Mouse (Mus musculus) MEL (cell line): ENCODE results near the gene Plekhj1. TPM values are rescaled to one million over a fixed set of nuclear protein-coding genes. Genes with fewer than 3 reads are reported as not detected.
A peak's percentile ranks its signal among the peaks of the same experiment; 100 is the strongest.

ENCODE experiments used
- DNase-seq: peaks from one replicate; pipeline ENCODE4 v3.0.0; 2011; ENCODE audit warnings: low read depth, low spot score
- H3K27ac ChIP-seq: 2 replicates; pipeline ENCODE4 v1.5.1; 2012; ENCODE audit warnings: low read depth, mild to moderate bottlenecking, control low read depth, low read length, moderate library complexity; ENCODE audit not compliant: control insufficient read depth
- H3K27me3 ChIP-seq, 2 experiments: fragments of 150-350 bp in 1 of 2; sonication (generic) in 1 of 2; 2 replicates each; pipeline ENCODE4 v1.6.1; 2012; ENCODE audit warnings: low read length in 2 of 2, mild to moderate bottlenecking in 2 of 2, improper control_type of control experiment in 1 of 2, moderate library complexity in 1 of 2; ENCODE audit not compliant: insufficient read depth in 2 of 2, control insufficient read depth in 1 of 2
- H3K36me3 ChIP-seq, 2 experiments: 2 replicates each; pipeline ENCODE4 v1.6.1; 2012 to 2014; ENCODE audit warnings: low read length in 2 of 2, improper control_type of control experiment in 1 of 2, inconsistent platforms in 1 of 2, mild to moderate bottlenecking in 1 of 2; ENCODE audit not compliant: insufficient read depth in 2 of 2, control insufficient read depth in 1 of 2
- H3K4me1 ChIP-seq, 2 experiments: fragments of 150-350 bp in 1 of 2; sonication (generic) in 1 of 2; 2 replicates each; pipeline ENCODE4 v1.6.1; 2012; ENCODE audit warnings: low read length in 2 of 2, improper control_type of control experiment in 1 of 2, mild to moderate bottlenecking in 1 of 2; ENCODE audit not compliant: insufficient read depth in 2 of 2, control insufficient read depth in 1 of 2
- H3K4me3 ChIP-seq, 2 experiments: fragments of 150-350 bp in 1 of 2; sonication (generic) in 1 of 2; 2 replicates each; pipeline ENCODE4 v1.5.1; 2012; ENCODE audit warnings: low read depth in 2 of 2, low read length in 2 of 2, mild to moderate bottlenecking in 2 of 2, moderate library complexity in 2 of 2, control low read depth in 1 of 2, improper control_type of control experiment in 1 of 2; ENCODE audit not compliant: control insufficient read depth in 1 of 2, insufficient read depth in 1 of 2
- H3K79me2 ChIP-seq: 2 replicates; pipeline ENCODE4 v1.6.1; 2012; ENCODE audit warnings: mild to moderate bottlenecking, low read length, moderate library complexity; ENCODE audit not compliant: control insufficient read depth, poor library complexity, insufficient read depth
- H3K9ac ChIP-seq: 2 replicates; pipeline ENCODE4 v1.6.1; 2012; ENCODE audit warnings: low read depth, mild to moderate bottlenecking, control low read depth, low read length, moderate library complexity; ENCODE audit not compliant: control insufficient read depth, poor library complexity, severe bottlenecking
- H3K9me3 ChIP-seq: fragments of 150-350 bp; sonication (generic); replicated peaks from 2 replicates; pipeline ENCODE4 v1.6.1; 2012; ENCODE audit warnings: mild to moderate bottlenecking, low read length, improper control_type of control experiment, moderate library complexity; ENCODE audit not compliant: insufficient read depth
- CHD2 ChIP-seq: IDR thresholded peaks from 2 replicates; pipeline ENCODE4 v1.6.1; 2011; ENCODE audit warnings: low read length, improper control_type of control experiment
- CTCF ChIP-seq, 3 experiments: IDR thresholded peaks in 2 of 3; conservative IDR thresholded peaks in 1 of 3; 2 replicates each; pipeline ENCODE4 v1.5.1; 2011 to 2012; ENCODE audit warnings: low read length in 3 of 3, low read depth in 2 of 3, mild to moderate bottlenecking in 2 of 3, improper control_type of control experiment in 1 of 3, inconsistent platforms in 1 of 3, mixed read lengths in 1 of 3, moderate library complexity in 1 of 3; ENCODE audit not compliant: control insufficient read depth in 1 of 3, insufficient read depth in 1 of 3, poor library complexity in 1 of 3, severe bottlenecking in 1 of 3
- ELF1 ChIP-seq: IDR thresholded peaks from 2 replicates; pipeline ENCODE4 v1.6.1; 2014; ENCODE audit warnings: low read depth, mild to moderate bottlenecking, inconsistent platforms, low read length, improper control_type of control experiment, moderate library complexity
- EP300 ChIP-seq, 2 experiments: IDR thresholded peaks; 2 replicates each; pipeline ENCODE4 v1.6.1; 2011; ENCODE audit warnings: improper control_type of control experiment in 2 of 2, low read length in 2 of 2, low read depth in 1 of 2, mild to moderate bottlenecking in 1 of 2
- ETS1 ChIP-seq: IDR thresholded peaks from 2 replicates; pipeline ENCODE4 v1.6.1; 2012; ENCODE audit warnings: low read depth, mild to moderate bottlenecking, inconsistent platforms, low read length, improper control_type of control experiment, moderate library complexity
- GABPA ChIP-seq: IDR thresholded peaks from 2 replicates; pipeline ENCODE4 v1.6.1; 2012; ENCODE audit warnings: low read depth, mild to moderate bottlenecking, inconsistent platforms, low read length, improper control_type of control experiment, moderate library complexity
- GATA1 ChIP-seq: IDR thresholded peaks from 2 replicates; pipeline ENCODE4 v1.6.1; 2011; ENCODE audit warnings: low read depth, low read length, improper control_type of control experiment
- MAFK ChIP-seq: IDR thresholded peaks from 2 replicates; pipeline ENCODE4 v1.6.1; 2011; ENCODE audit warnings: low read depth, mild to moderate bottlenecking, low read length, improper control_type of control experiment, borderline replicate concordance
- MAX ChIP-seq: IDR thresholded peaks from 2 replicates; pipeline ENCODE4 v1.6.1; 2011; ENCODE audit warnings: low read length, improper control_type of control experiment
- MAZ ChIP-seq: IDR thresholded peaks from 2 replicates; pipeline ENCODE4 v1.6.1; 2012; ENCODE audit warnings: low read depth, mild to moderate bottlenecking, inconsistent platforms, low read length, improper control_type of control experiment
- MEF2A ChIP-seq: IDR thresholded peaks from 2 replicates; pipeline ENCODE4 v1.6.1; 2014; ENCODE audit warnings: low read depth, mild to moderate bottlenecking, inconsistent platforms, low read length, improper control_type of control experiment; ENCODE audit not compliant: poor library complexity, insufficient replicate concordance, severe bottlenecking; ENCODE audit errors: extremely low read depth
- MXI1 ChIP-seq: IDR thresholded peaks from 2 replicates; pipeline ENCODE4 v1.6.1; 2011; ENCODE audit warnings: mild to moderate bottlenecking, low read depth, low read length, improper control_type of control experiment
- MYB ChIP-seq: IDR thresholded peaks from 2 replicates; pipeline ENCODE4 v1.6.1; 2011; ENCODE audit warnings: mild to moderate bottlenecking, low read depth, low read length, improper control_type of control experiment
- NELFE ChIP-seq: IDR thresholded peaks from 2 replicates; pipeline ENCODE4 v1.6.1; 2011; ENCODE audit warnings: low read depth, low read length, improper control_type of control experiment
- NRF1 ChIP-seq: IDR thresholded peaks from 2 replicates; pipeline ENCODE4 v1.6.1; 2014; ENCODE audit warnings: low read depth, mild to moderate bottlenecking, inconsistent platforms, low read length, improper control_type of control experiment, moderate library complexity; ENCODE audit not compliant: poor library complexity, insufficient read depth, severe bottlenecking
- RCOR1 ChIP-seq: IDR thresholded peaks from 2 replicates; pipeline ENCODE4 v1.6.1; 2012; ENCODE audit warnings: low read depth, mild to moderate bottlenecking, inconsistent platforms, low read length, improper control_type of control experiment
- TBP ChIP-seq: IDR thresholded peaks from 2 replicates; pipeline ENCODE4 v1.8.0; 2011; ENCODE audit warnings: low read depth, low read length, improper control_type of control experiment
- ZC3H11A ChIP-seq: IDR thresholded peaks from 2 replicates; pipeline ENCODE4 v1.6.1; 2012; ENCODE audit warnings: low read depth, mild to moderate bottlenecking, inconsistent platforms, low read length, improper control_type of control experiment
- ZMIZ1 ChIP-seq: IDR thresholded peaks from 2 replicates; pipeline ENCODE4 v1.6.1; 2012; ENCODE audit warnings: low read depth, mild to moderate bottlenecking, inconsistent platforms, low read length, improper control_type of control experiment, moderate library complexity
- ZNF384 ChIP-seq: IDR thresholded peaks from 2 replicates; pipeline ENCODE4 v1.6.1; 2012; ENCODE audit warnings: low read depth, mild to moderate bottlenecking, inconsistent platforms, low read length, improper control_type of control experiment
- polyA plus RNA-seq, 2 experiments: library from polyadenylated mRNA; stranded (reverse) in 1 of 2; unstranded in 1 of 2; fragments of >175 nt in 1 of 2; fragments of >200 nt in 1 of 2; gene quantifications; 2 replicates each; pipeline versions ENCODE4 v1.2.1 to v1.2.4; 2012; ENCODE audit warnings: low replicate concordance in 2 of 2, low read depth in 1 of 2; ENCODE audit not compliant: insufficient read length in 2 of 2, insufficient read depth in 1 of 2, missing spikeins in 1 of 2
- total RNA-seq: library from RNA; depleted of rRNA; stranded (reverse); fragments of 300-350 nt; gene quantifications from 2 replicates; pipeline ENCODE4 v1.2.3, GENCODE M21; 2012

Plekhj1 gene
- total and polyA plus RNA-seq, 3 experiments = 86.9 to 217 TPM; not detected in 1

DNA sequence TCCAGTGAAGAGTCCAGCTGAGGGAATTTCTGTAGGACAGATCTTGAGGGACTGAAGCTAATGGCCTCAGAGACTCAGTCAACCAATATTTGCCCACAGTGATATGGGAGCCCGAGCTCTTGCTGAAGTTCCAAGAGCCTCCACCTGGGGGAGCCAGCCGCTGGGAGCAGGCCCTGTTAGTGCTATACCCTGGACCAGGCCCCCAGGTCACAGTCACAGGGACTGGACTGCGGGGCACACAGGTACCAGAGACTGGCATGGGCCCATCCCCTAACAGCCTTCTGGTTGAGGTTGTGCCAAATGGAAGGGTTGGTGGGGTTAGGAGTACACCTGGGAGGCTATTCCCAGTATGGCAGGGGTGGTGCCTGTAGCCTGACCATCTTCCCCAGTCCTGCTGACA, 7.5 kb upstream of the Plekhj1 start (continued):
- TF ChIP-seq TBP = no peak
- no peak for TF ChIP-seq RCOR1
- TF ChIP-seq MEF2A = no peak
- peak; percentile 67; the same call in 1 of the 2 replicates for TF ChIP-seq MAZ
- TF ChIP-seq EP300 (IDR thresholded peaks at IDR 0.05; ENCODE audit: low read depth in 1 of 2, low read length in 2 of 2) = no peak
- TF ChIP-seq ZC3H11A = peak; percentile 58
- 0 out of 2 replicates have a peak, but pooled peaks have one; percentile 10 for TF ChIP-seq NRF1
- TF ChIP-seq CHD2 = no peak
- TF ChIP-seq ZMIZ1 = no peak; the same call in 1 of the 2 replicates
- no peak for TF ChIP-seq MAX
- no peak for TF ChIP-seq GATA1
- TF ChIP-seq ELF1 = no peak
- no peak for TF ChIP-seq ETS1

- Histone ChIP-seq H3K27me3 (no peaks in the 10 kb centered on the region), H3K79me2 (peaks cover 12% of the 10 kb centered on the region), H3K27ac (no peak overlapping the region), H3K4me3 (no peak overlapping the region), H3K9ac (no peak overlapping the region), H3K9me3 (no peaks in the 10 kb centered on the region), H3K36me3 (no peaks in the 10 kb centered on the region), H3K4me1 (peaks cover 0 to 7% of the 10 kb centered on the region in 2 experiments; a peak in 1 of 4 replicates)
- no peak for TF ChIP-seq MAFK
- TF ChIP-seq NELFE = no peak
- TF ChIP-seq CTCF (IDR thresholded peaks at IDR 0.05 in 2 of 3, conservative IDR thresholded peaks at IDR 0.05 in 1 of 3; ENCODE audit: control insufficient read depth in 1 of 3, insufficient read depth in 1 of 3, low read depth in 2 of 3, low read length in 3 of 3, poor library complexity in 1 of 3, severe bottlenecking in 1 of 3) = no peak
- no peak for TF ChIP-seq ZNF384
- TF ChIP-seq TBP = no peak
- TF ChIP-seq RCOR1 = no peak
- no peak for TF ChIP-seq MYB
- TF ChIP-seq GATA1 = no peak
- no peak for TF ChIP-seq ZMIZ1
- no peak for TF ChIP-seq GABPA
- no peak for TF ChIP-seq MXI1
- no peak for TF ChIP-seq NRF1
- DNase-seq = no peak
Observed at GRCm38 (mm10) chr10:80805322-80805721, 6.9 kb upstream of the Plekhj1 start.
